Mouse (Mus musculus) kidney, postnatal 36 days (tissue): ENCODE results near the gene Lag3.

Source experiments
- DNase-seq, 2 experiments: peaks; one replicate each; pipeline ENCODE4 v3.0.0; 2021 to 2022; ENCODE audit warnings: mixed read lengths in 2 of 2

Lag3 gene

DNA sequence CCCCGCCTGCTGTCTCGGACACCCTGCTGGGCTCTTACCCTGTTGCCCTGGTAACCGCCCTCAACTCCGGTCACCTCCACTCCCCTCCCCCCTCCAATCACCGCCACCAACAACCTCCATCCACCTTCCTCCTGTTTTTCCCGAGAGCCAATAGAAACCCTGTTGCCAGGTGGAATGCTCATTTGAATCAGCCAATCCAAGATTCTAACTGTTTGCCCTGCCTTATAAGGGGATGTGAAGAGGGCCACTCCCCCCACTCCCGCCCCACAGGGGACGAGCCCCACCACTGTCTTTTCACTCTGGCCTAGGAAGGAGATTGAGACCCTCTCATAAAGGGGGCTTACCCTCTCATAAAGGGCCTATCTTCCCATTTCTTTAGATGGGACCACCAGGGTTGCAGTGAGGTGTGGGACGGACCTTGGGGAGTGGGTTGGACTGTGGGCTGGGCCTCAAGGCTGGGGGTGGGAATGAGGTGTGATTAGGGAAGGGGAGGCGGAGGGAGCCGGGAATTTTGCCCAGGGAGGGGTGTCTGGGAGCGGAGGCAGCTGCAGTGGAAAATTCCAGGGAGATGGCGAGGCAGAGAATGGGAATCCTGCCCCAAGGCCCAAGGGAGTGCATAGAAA, 8.3 kb upstream of the Lag3 start, which contains the start of gene Ptms:
Gene Ptms, minus strand, starts transcription at position 409 of the 623 bp plus-strand sequence.
- peak; percentile 97 to 99 for DNase-seq

DNA sequence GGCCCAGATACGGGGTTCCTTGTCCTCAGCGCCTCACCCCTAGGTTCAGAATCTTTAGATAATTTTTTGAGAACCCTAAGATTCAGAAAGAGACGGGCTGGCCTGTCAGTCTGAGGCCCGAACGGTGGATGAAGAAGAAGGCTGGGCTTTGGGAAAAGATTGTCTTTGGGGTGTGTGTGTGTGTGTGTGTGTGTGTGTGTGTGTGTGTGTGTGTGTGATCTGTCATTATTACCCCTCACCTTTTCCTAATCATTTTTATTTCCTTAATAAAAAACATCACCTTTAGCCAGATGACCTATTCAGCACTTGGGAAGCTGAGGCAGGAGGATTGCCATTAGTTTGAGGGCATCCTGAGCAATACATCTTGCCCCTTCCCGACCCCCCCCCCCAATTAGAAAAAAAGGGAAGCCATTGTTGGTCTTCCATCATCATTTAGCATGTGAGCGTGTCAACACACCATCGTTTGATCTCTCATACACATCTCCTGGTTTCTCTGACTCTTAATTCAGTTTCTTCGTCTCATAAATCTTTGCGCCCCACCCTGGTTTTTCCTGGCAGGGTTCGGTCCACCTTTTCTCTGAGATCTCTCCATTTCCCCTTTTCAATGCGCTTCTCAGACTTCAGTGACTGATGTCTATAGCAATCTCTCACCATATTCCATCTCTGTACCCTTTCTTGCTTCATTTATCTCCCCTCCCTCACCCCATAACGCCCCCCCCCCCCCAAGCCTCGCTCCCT, 7.6 kb upstream of the Lag3 start:
- DNase-seq: no peak

DNA sequence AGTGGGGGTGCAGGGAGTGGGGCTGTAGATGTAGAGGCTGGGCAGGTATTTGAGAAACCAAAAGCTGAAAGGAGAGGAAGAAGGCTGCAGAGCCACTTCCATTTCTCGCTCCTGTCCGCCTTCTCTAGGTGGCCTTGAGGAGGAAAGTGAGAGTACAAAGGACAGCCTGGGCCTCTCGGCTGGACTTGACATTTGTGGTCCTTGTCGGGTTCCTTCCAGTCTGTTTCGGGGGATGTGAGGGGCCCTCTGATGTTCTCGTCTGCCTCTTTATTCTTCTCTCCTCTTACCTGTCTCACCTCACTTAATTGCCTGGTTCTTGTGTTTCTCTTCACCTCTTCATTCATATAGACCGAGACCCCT, 6.8 kb upstream of the Lag3 start:
- no peak for DNase-seq

DNA sequence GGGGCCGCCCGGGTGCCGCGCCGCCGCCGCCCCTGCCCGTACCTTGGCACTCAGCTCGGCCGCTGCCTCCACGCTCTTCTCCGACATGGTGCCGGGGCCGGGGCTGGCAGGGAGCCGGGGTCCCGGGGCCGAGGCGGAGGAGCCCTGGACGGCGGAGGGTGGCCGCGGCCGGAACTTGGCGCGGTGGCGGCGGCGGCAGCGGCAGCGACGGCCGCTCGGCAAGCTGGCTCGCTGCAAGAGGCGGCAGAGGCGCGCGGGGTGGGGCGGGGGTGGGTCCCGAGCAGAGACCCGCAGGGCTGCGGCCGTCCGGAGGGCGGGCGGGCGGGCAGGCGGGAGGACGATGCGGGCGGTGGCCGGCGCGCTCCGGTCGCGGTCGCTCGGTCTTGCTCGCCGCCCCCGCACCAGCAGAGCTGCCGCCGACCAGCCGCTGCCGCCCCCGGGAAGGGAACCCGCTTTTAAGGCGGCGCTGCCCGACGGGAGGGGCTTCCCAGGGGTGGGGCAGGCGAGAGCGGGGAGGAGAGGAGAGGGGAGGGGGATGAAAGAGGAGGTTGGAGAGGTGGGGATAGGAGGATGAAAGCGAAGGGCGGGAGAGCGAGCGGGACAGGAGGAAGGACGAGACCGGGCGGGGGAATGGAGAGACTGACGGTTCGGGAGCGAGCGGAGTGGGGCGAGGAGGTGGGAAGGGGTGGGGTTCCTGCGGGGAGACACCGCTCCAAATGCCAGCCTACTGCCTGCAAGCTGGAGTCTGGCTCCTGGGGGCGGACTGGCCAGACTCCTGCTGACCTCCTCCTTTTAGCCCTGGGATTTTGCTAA, 6.2 kb upstream of the Lag3 start:
- peak; percentile 93 to 96 for DNase-seq

DNA sequence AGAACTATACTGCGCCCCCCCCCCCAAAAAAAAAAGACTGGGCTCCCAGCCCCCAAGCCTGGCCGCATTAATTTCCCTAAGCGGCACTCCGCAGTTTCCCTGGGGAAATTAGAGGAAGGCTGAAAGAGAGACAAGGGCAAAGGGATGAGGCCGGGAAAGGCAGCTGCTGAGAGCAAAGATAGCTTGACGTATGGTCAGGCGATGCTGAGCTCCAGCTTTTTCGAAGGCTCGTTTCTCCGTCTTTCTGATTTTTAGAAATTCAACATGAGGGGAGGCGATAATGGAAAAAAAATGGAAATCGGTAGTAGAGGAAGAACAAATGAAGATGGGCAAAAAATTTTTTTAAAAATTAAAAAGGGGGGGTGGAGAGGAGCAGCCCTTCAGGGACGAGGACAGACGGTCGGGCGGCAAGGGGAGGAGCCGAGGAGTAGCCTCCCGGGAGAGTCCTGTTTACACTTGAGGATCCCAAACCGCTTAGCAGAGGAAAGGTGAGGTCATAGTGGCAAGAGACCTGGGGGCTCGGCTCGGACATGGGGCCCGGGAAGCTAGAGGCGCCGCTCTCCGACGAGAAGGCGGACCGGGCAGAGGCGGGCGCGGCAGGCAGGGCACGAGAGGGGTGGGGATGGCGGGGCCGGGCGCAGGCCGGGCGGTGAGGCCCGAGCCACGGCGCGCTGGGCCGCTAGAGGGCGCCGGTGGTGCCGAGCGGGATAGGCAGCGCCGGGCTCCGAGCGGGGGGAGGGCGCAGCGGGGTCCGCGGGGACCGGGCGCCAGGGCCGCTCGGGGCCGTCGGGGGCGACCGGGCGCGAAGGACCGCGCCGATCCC, 5.4 kb upstream of the Lag3 start:
- peak; percentile 91 to 98 for DNase-seq

DNA sequence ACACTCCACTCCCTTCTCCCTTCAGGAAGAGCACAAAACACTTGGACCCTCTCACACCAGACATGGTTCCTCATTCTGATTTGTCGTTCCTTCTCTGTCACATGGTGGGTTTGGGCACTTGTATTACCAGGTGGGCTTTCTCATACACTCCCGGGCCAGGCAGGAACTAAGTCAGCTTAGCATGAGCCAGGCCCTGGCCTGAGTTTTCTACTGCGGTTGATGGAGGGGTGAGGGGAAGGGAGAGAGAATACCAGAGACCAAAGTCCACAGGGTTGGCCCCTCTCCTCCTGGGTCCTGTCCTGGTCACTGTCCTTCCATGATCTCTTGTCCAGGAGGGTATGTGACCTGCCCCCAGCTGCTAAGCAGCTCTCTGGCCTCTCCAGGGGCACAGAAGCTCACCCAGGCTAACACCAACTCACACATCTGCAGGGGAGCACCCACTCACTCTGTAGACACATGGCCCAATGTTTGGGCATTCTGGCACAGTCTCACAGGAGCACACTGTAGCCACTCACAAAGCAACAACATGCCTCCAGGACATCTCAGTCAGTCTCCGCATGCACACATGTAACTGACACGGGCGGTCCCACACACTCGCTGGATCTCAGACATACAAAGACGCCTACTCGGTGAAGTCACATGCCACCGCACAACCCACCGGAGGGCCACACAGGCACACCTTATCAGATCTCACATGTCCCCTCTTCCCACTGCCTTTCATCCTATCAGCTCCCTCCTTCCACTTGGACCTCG, 4.6 kb upstream of the Lag3 start:
- DNase-seq: peak; percentile 79 to 87

DNA sequence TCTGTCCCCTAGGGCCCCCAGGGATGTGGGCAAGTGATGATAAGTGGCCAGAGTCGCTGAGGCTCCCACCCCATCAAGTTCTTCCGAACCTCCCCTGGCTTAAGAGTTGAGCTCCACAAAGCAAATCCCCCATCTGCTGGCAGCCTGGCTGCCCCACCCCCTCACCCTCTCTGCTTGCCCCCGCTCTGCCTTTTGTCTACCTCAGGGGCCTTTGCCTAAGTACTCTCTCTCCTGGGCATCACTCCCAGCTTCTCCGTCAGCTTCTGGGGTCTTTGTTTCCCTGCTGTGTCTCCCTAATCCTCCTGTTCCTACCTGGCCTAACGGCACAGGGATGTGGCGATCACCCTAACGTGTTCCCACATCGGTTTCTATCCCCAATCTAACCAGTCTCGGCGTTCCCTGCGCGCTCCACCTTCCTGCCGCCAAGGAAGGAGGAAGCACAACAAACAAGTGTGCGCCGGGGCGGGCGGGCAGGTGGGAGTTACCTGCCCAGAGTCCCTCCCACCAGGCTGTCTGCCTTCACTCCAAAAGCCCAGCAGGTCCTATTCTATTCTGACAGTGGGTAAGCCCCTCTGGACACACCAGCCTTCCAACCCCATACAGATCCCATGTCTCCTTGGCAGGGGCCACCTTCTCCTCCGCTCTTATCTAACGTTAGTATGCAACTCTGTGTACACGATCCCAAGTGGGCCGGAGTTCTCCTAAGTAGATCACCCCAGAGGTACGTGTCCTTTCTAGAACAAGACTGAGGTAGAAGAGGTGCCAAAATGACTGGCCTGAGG, 3.8 kb upstream of the Lag3 start:
- peak; percentile 72 to 80 for DNase-seq

DNA sequence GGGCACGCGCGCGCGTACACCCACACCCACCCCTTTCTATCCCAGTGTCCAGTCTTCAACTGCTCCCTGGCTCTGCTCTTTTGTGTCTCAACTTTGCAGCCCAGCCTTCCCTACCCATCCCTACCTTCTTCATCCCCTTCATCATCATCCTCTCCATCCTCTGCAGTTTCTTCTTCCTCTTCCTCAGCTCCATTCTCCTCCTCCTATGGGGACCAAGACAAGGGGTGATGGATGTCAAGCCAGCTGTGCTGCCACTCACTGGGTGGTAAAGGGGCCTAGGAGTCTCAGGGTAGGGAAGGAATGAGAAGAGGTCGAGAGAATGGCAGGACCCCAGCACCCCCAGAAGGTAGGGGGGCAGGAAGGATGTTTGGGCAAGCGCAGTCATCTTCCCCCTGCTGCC, 3.0 kb upstream of the Lag3 start:
- DNase-seq: no peak

DNA sequence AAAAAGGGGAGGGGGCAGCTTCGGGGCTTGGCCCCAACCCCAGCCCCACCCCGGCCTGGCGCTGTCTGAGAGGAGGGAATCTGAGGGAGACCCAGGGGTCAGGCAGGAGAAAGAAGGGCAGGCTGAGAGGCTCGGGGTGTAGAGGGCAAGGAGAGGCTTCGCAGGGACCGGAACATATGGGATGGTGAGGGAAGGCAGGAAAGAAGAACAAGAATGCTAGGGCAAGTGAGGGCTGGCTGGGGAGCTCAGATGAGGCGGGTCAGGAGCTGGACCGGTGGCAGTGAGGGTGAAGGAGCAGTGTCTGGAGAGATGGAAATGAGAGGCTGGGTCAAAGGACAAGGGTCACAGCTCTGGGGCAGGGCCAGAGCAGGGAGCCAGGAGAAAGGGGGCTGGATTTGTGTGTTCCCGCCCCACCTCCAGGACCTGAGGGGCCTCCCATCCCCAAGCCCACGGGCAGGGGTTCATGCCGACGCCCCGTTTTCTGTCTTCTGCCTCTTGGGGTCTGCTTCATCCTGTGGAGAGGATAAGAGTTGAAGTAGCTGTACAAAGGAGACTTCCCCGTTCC, 2.3 kb upstream of the Lag3 start:
- peak; percentile 70 to 78 for DNase-seq

DNA sequence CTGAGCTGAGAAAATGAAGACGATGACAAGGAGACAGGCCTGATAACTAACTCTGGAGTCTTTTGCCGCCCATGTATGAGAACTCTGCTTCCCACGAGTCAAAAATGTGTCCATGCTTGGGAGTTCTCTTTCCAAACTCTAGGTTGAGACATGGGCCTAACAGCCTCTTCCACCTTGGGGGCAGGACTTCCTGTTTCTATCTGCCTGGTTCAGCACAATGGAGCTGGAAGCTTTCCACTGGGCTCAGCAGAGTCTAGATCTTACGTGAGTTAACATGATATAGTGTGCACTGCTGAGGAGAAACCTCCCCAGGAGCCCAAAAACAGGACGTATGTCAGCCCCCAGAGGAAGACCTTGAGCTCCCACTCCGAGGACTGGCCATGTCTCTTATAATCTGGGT, 1.7 kb upstream of the Lag3 start:
- DNase-seq: no peak

DNA sequence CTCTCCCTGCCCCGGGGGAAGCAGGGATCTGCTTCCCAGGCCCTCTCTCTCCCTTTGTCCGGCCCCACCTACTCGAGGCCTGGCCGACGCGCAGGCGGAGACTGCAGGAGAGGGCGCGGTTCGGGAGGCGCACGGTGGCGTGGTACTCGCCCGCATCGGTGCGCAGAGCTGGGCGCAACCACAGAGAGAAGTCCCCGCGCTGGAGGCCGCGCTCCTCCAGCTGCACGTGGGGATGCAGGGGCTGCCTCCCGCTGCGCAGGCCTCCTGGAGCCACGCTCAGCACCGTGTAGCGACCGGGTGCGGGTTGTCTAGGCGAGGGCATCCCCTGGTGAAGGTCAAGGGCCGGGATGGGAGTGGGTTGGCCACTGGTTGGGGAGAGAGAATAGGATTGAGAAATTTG, 1.5 kb downstream of the Lag3 start:
- no peak for DNase-seq

DNA sequence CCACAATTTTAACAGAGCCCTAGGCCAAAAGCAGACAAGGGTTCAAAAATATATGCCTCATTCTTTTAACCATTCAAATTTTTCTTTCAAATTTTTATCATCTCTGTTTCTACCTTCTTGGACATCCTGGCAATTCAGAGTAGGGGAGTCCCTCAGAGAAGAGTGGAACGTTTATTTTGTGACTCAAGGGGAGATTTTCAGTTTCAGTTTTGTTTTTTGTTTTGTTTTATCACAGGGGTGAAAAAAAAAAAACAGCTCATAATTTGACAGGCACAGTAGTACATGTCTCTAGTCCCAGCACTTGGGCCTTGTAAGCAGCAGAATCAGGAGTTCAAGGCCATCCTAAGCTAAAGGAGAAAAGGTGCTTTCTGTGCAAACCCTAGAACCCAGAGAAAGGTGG, 3.7 kb downstream of the Lag3 start:
- DNase-seq: no peak

DNA sequence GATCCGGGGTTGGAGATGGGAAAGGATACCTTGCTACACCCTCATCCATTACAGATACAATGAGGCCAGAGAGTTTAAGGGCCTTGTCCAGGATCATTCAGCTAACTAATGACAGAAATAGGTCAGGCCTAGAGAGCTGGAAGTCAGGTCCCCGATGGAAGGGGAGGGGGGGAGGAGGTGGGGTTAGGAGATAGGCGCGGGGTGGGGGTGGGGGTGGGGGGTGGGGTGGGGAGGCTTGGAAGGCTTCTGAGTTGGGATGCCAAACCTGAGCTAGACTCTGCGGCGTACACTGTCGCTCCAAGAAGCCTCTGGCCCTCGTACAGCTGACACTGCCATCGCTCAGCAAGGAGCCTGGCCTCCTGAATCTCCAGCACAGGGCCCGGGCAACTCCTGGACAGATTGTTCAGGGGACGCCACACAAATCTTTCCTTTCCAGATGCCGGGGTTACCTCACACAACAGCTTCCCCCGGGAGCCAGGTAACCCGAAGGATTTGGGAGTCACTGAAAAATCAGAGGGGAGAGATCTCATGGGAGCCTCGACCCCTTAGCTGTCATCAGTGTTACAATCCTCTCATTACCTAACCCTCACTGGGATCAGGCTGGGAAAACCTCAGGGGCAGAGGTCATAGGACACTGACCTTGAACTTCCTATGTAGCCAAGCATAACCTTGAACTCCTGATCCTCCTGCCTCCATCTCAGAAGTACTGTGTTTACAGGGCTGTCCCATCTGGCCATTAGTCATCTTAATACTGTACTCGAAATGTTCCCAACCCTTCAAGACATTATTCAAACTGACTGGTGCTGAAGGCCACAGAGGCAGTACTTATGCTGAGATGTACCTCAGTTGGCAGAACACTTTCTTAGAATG, 6.3 kb downstream of the Lag3 start:
- DNase-seq: no peak

DNA sequence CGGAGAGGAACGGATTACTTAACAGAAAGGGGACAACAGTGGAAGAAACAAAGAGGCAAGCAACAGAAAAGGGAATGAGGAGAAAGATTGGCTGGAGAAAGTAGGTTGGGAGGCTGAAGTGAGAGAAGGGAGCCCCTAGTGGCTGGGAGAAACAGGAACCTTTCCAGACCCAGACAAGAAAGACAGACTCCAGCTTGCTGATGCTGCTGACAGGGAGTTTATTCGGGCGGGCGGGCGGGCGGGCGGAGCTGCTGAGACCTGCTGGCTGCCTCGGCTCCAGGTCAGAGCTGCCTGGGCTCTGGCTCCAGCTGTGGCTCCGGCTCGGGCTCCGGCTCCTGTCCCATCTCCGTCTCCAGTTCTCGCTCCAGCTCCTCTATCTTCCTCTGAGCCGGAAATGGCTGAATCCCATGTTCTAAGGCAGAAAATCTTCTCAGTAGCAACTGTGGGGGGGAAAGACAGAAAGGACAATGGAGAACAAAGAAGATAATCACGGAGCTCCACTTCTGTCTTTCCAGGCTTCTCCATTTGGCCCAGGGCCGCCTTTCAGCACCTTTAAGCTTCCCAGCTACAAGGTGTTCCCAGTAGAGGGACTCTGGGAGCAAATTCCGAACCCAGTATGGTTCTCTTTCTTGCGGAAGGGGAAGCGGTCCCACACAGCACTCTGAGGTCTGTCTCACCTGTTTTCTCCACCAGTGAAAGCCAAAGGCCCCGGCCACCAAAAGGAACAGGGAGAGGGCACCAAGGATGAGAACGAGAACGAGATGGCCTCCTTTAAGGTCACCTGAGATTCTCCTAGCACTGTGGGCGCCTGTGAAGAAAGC, 7.1 kb downstream of the Lag3 start:
- DNase-seq: peak; percentile 78 to 90

DNA sequence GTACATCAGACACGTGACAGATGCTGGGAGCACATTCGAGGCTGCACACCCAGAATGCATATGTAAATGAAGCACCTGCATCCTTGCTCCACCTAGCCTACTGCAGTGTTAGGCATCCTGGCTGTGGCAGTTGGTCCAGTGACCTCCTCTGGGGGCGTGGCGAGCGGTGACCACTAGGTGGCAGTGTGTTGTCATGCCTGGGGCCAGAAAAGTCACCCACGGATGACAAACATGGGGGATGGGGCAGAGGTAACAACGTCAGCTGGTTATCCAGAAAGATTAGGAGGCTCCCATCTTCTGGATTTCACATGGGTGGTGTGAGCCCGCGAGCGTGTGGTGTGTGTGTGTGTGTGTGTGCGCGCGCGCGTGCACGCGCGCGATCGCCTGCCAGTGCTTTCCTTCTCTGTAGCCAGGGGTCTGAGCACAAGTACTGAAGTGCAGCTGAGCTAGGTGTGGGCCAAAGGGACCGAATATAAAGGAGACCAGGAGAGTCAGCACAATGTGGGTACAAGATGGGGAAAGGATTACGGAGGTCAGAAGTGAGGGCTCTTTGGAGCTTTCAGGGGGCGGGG, 7.8 kb downstream of the Lag3 start:
- DNase-seq: peak; percentile 95 to 97

DNA sequence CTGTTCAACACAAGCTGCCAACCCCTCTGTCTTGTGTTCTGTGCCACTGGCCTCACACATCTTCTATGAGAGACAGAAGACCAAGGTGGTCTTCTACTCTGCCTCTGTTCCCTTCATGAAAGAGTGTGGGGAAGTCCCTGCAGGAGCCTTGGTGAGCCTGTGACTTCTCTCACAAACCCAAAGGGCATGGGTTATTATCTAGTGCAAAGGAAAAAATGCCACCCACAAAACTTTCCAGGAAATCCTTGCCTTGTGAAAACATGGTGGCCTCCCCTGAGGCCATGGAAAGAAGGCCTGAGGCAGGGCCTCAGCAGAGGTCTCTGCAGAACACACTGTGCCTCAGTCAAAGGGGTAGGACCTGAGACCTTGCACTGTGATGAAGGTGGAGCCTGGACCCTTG, 9.7 kb downstream of the Lag3 start:
- no peak for DNase-seq

DNA sequence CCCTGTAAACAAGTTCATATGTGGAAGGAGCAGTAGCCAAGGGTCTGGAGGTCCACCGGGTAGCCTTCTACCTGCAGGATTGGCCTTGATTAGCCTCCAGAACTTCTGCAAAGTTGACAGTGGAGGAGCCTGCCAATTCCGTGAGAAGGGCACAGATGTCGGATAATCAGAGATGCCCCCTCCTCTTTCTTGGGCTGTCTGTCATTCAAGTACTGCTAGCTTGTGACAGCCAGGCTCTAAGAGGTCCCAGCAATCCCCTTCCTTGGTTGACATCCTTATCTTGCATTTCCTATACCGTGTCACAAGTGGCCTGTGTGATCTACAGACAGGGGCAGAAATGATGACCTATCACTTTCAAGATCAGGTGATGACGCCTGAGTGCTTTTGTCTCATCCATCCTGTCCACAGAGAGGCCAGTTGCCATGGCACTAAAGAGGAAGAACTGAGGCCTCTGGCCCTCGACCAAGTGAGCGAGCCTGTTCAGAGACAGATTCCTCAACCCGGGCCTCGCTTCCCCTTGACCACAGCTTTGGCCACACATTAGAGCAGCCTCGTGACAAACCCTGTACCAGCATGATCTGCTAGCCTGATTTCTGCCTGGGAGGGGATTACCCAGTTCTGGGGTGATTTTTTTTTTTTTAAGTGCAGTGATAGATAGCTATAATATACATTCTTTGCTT, 10.6 kb downstream of the Lag3 start:
- peak; percentile 30 to 39 for DNase-seq
